Mouse (Mus musculus) urinary bladder, postnatal 25 days (tissue): ENCODE measurements around the gene En2.

ENCODE experiments used
- DNase-seq: peaks from one replicate; pipeline ENCODE4 v3.0.0; 2022; ENCODE audit warnings: low spot score

En2 gene

GRCm38 (mm10) chr5:28178322-28178721, 12.8 kb downstream of the En2 start:
- DNase-seq, result no peak

GRCm38 (mm10) chr5:28179237-28179790, 13.8 kb downstream of the En2 start:
- DNase-seq, result no peak

GRCm38 (mm10) chr5:28191201-28192098, 26.0 kb downstream of the En2 start:
- DNase-seq, result no peak

- no peak for DNase-seq
These were observed 26.6 kb downstream of the En2 start for GRCm38 (mm10) chr5:28192099-28192454.

- no peak for DNase-seq
These were observed 30.0 kb downstream of the En2 start for GRCm38 (mm10) chr5:28195473-28195872.

- DNase-seq, result no peak
These were observed 33.8 kb downstream of the En2 start for GRCm38 (mm10) chr5:28199089-28199873.

GRCm38 (mm10) chr5:28203086-28203485, 37.6 kb downstream of the En2 start:
- no peak for DNase-seq

GRCm38 (mm10) chr5:28204678-28205077, 39.2 kb downstream of the En2 start:
- no peak for DNase-seq

- no peak for DNase-seq
These were observed 41.0 kb downstream of the En2 start for GRCm38 (mm10) chr5:28206448-28206847.

- no peak for DNase-seq
These were observed 41.5 kb downstream of the En2 start for GRCm38 (mm10) chr5:28207043-28207442.

- DNase-seq, result no peak
These were observed 43.4 kb downstream of the En2 start for GRCm38 (mm10) chr5:28208726-28209520.

GRCm38 (mm10) chr5:28209549-28210431, 44.3 kb downstream of the En2 start:
- DNase-seq, result no peak

- no peak for DNase-seq
These were observed 45.4 kb downstream of the En2 start for GRCm38 (mm10) chr5:28210591-28211550.

GRCm38 (mm10) chr5:28211651-28212310, 46.3 kb downstream of the En2 start:
- DNase-seq, result no peak

GRCm38 (mm10) chr5:28213441-28213840, 47.9 kb downstream of the En2 start:
- DNase-seq, result no peak

- DNase-seq, result no peak
These were observed 54.1 kb downstream of the En2 start for GRCm38 (mm10) chr5:28219596-28219995.
